Mouse (Mus musculus): Measurements from ENCODE around the gene Oma1.

The Oma1 gene

DNA sequence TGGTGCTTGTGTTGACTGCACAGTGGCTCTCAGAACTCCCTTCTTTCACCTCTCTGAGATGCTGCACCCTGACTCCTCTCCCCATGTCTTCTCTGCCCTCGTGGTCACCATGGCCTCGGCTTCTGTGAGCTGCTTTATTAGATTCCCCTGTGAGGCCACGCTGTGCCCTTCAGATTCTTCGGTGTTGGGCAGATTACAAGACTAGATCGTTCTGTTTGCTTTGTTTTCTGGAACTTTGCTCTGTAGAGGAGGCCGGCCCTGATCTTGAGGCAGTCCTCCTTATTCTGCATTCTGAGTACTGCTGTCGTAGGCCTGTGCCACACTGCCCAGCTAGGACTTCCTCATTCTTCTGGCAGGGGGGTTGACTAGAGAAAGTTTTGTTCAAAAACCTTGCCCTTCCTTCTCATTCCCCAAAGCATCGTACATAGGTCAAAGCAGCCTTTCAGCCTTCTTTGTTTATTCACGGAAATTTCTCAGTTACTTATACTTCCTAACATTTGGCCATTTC, 45.4 kb downstream of the Oma1 start:
- DNase-seq (ENCODE audit: low read depth) = no peak

DNA sequence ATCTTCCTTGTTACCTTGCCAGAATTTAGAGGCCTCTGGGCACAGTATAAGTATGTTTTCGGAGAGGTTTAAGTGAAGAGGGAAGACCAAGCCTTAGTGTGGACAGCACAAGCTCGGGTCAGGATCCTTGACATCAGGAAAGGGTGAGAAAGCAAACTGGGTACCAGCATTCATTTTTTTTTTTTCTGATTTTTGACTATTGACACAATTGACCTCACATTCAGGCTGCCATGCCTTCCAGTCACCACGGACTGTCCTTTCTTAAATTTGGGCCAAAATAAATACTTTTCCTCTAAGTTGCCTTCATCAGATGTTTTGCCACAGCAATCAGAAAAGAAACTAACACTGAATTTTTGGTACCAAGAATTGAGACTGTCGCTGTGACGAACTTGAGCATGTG, 68.6 kb downstream of the Oma1 start:
- no peak for DNase-seq (ENCODE audit: low read depth)

DNA sequence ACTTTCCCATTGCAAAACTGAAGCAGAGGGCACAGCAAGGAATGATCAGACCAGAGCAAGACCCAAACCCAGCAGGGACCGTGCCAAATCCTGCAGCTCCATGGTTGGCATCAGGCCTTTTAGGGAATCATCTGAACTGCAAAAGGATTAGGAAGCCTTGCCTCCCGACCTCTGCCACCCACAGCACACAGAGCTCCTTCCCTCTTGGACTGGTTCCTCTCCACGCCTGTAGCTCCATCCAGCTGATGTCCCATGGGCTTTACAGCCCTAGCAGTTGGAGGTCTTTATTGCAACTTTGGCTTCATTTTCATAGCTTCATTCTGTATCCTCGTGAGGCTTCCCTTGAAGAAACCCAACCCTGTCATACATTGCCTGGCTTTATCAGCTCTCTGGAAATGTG, 71.4 kb downstream of the Oma1 start:
- DNase-seq (ENCODE audit: low read depth) = no peak

DNA sequence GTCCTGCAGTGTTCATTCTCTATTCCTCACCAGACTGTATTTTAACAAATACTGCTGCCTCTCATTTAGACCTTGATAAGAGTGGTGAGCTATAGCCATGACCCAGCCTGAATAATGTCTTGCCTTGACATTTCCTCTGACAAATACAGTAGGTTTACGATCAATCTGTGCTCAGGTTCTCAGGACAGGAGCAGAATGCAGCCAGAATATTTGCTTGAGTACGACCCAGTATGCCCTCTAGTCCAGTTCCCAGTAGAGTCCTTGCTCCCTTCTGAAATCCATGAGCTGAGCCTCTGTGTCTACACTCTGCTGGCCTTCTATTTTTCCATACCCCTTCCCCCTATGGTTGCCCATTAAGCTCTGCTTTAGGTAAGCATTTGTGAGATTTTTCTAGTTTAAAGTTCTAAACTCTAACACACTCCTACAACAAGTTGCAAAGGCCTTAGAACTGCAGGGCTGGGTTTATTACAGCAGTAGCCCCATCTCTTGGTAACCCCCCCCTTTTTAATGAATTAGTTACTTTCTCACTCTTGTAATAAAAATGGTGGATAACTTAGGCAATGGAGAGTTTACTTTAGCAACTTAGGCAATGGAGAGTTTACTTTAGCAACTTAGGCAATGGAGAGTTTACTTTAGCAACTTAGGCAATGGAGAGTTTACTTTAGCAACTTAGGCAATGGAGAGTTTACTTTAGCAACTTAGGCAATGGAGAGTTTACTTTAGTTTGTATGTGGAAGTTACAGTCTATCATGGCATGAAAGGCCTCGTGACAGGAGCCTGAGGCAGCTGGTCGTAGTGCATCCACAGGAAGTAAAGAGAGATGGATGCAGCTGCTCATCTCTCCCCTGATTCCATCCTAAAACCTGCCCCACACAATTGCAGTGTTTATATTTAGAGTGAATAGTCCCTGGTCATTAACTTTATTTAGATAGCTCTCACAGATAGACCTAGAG, 72.5 kb downstream of the Oma1 start:
- DNase-seq (ENCODE audit: low read depth) = no peak

DNA sequence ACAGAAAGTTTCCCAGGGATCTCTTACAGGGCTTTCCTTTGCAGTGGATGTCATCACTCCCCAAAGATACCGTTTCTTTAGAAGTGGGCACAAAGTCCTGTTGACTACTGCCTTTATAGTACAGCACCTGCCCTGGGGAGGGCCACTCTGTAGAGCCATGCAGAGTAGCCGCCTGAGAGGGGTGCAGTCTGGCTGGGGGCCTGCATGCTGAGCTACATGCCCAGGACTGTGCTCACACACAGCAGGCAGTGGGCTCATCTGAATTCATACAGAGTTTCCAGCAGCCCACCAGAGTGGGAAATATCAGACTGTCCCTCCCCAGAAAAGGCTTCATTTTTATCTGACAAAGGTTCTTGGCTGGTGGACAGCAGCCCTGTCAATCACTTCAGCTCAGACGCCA, 73.7 kb downstream of the Oma1 start:
- DNase-seq (ENCODE audit: low read depth) = no peak

DNA sequence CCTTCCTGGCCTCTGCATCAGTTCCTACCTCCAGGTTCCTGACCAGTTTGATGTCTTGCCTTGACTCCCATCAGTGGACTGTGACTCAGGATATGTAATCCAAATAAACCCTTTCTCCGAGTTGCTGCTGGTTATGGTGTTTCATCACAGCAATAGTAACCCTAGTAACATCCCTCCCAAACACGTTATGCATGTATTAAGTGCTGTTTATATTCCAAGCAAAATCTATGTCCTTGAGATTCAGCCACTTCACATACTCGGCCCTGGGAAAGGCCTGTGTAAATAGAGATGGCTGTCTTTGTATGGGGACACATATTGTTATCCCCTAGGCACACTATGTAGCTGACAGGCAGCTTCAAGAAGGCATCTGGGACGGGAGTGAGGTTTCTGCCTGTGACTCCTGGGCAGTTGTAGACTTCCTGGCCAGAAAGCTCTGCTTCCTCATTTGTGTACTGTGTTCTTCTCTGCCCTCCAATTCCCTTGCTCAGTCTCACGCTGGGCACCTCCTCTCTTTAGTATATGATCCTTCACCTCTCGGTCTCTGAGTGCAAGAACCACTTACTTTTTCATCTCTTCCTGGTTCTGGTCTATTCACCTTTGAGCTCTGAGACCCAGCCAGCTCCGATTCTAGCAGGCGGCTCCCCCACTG, 75.0 kb downstream of the Oma1 start:
- no peak for DNase-seq (ENCODE audit: low read depth)

DNA sequence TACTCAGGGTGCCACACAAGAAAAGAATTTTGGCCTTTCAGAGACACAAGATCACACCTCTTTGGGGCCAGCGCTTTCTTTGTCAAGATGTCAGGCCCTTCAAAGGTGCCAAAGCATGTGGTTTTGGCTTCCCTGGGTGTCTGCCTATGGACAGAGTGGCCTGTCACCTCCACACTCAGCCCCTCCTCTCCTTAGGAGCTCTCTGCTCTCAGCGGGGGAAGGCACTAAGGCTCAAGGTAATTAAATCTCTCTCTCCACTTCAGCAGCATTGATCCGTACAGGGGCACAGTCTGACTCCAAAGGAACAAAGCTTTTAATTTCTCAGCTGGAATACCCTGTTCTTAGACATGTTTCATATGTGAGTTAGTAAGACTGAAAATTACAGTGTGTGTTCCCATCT, 76.0 kb downstream of the Oma1 start:
- no peak for DNase-seq (ENCODE audit: low read depth)

DNA sequence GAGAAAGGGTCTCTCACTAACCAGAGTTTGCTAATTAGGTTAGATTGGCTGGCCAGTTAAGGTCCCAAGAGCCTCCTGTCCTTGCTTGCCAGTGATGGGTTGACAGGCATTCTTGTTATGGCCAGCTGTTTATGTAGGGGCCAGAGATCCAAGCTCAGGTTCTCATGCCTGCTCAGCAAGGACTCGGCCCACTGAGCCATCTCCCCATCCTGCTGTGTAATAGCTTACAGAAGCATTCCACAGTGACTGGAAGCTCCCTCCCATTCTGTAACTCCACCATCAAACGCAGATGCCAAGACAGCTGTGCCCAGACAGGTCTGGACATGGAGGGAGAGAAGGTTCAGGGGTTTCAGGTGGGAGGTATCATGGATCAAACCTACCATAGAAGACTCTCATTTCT, 76.9 kb downstream of the Oma1 start:
- DNase-seq (ENCODE audit: low read depth) = no peak

DNA sequence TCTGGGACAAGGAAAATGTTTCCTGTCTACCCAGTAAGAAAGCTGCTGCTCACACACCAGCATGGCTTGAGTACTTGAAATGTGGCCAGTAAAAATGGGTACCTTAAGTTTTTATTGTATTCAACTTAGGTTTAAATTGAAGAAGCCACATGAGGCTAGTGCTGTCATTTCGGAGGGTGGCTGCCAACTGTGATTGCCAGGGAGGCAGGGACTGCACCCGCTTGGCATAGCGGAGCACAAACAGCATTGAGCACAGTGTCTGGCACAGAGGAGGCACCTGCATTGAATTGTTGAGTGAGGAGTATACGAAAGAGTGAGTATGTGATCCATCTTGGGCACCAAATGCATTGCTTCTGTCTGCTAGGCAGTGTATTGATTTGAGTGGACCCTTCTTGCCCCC, 81.5 kb downstream of the Oma1 start:
- no peak for DNase-seq (ENCODE audit: low read depth)

DNA sequence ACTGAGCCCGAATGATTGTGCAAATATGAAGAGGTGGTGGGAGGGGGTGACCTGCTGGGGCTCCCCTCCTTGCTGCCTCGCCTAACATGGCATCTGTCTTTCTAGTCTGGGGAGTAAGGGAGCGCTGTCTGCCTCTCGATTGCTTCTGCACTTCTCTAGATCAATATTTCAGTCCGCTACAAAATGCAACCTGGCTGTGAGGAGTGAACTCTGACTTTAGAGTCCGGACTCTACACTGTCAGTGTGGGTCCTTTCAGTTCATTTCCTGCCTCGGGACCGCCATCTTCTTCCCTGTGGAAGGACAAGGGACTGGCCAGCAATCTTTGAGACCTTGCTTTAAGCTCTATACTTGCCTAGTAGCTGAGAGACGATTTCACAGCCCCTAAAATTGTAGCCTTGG, 82.3 kb downstream of the Oma1 start:
- no peak for DNase-seq (ENCODE audit: low read depth)

DNA sequence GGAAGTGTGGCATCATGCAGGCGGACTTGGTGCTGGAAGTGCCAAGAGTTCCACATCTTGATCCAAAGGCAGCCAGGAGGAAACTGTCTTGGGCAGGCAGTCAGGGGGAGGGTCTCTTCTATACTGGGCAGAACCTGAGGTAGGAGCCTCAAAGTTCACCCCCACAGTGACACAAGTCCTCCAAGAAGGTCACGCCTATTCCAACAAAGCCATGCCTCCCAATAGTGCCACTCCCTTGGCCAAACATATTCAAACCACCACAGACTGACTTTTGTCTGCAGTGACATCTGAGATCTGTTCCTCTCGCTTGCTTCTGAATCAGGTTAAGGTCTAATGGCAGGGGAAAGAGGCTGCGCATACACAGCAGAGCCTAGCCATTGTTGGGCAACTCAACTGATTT, 83.3 kb downstream of the Oma1 start:
- DNase-seq (ENCODE audit: low read depth) = no peak

DNA sequence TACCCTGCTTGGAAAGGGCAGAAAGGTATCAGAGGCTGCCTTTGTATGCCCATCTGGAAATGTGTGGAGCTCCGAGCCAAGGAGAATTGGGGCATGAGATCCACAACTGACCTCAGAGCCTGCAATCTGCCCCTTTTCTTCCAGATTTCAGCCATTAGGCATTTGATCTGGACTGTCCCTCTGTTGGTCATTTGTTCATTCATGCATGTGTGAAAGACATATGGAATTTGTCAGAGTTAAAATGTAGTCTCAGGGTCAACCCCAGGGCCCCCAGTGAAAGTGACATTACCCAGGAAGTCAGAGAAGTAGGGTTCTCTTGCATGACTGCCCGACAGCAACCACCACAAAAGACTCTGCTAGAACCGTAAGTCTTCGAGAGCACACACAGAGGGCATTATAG, 89.0 kb downstream of the Oma1 start:
- DNase-seq (ENCODE audit: low read depth) = no peak

DNA sequence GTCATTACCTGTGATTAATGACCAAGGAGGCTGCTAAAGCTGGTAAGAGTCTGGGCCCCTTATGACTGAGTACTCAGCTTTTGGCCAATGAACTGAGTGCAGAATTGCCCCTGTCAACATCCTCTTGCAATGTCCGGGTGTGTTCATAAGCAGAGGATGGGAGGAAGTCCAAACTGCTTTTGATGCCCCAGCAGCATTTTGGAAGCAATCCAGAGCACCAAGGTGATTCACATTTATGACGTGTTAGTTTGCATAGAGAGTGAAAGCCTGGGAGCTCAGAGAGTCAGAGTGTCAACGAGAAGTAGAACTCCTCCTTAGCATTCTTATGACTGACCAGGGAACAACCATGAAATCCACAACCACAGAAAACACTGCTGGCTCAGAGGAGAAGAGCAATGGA, 91.7 kb downstream of the Oma1 start:
- no peak for DNase-seq (ENCODE audit: low read depth)

DNA sequence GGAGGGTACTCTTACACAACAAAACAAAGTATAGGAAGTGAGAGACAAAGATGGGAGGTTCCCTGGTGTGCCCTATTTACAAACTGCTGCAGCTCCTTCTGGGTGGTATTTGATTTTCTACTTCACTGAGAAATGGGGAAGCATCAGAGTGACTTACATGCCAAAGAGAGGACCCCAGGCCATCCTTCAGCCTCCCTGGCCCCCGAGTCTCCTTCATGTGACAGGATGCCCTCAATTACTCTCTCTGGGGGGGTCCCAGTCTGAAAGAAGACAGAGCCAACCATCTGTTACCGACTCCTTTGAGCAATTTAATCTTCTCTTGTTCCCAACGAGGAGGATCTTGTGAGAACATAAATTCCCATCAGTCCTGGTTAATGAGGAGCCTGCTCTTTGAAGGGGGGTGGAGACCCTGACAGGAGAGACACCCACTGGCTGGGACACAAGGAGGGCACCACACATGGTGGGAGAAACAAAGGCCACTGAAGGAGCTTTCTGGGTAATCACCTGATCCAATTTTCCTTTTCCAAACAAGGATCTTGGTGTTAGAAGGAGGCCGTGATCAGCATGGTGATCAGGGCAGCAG, 96.7 kb downstream of the Oma1 start:
- no peak for DNase-seq (ENCODE audit: low read depth)

All from c-Kit-positive CD71-positive TER-119-negative erythroid progenitor cells, embryonic 14.5 days (primary cell).